37 mouse cellular contexts compared by ENCODE assay signal in the genomic region with DNA sequence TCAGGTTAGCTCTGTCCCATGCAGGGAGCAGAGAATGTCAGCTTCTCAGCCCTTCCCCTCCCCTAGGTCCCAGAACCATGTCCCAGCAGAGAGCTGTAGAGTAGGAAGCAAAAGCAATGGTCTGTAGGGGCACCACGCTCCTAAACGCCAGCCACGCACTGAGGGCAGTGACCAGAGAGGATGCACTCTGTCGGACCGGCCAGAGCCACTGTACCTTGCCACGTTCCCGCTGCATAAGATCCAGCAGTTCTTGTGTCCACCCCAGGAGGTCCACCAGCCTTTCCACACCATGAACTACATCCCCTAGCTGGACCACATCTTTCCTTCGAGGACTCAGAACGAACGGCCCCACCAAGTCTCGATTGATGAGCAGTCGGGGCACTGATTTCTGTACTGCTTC. TPM values are rescaled to one million over a fixed set of nuclear protein-coding genes. Genes with fewer than 3 reads are reported as not detected.
"Had no signal": no experiment of that assay in that cellular context is flagged by ENCODE, and none has a peak within 500 bp of the region (broad histone marks: within the 10 kb centered on the region; RNA-seq: fewer than 3 reads in every experiment).

No protein-coding gene starts in this region.

- H3K27me3 ChIP-seq: heart, embryonic 12.5 days; hindbrain, embryonic 12.5 days; intestine, embryonic 15.5 days; limb, embryonic 12.5 days had no signal

- ATAC-seq: inflammation-experienced regulatory T-cells, adult 6 months; intestine, embryonic 15.5 days; intestine, postnatal 0 days had no signal

- H3K4me3 ChIP-seq: gastrocnemius, adult 2 months; heart, embryonic 10.5 days; heart, embryonic 12.5 days; hindbrain, embryonic 10.5 days; hindbrain, embryonic 12.5 days; intestine, embryonic 15.5 days; layer of hippocampus, adult 2 months; left cerebral cortex, adult 2 months; limb, embryonic 10.5 days; limb, embryonic 12.5 days had no signal

- DNase-seq: gastrocnemius, adult 2 months; gastrocnemius, postnatal 10 days; gastrocnemius, postnatal 25 days; heart, adult 18-20 months; heart, postnatal 10 days; heart, postnatal 4 days; kidney, adult 18-20 months; kidney, adult 8-10 months; kidney, postnatal 10 days; kidney, postnatal 4 days; liver had no signal

- H3K27ac ChIP-seq: gastrocnemius, adult 2 months; heart, embryonic 10.5 days; hindbrain, embryonic 10.5 days; hindbrain, embryonic 12.5 days; hindbrain, embryonic 14.5 days; intestine, embryonic 15.5 days; layer of hippocampus, adult 2 months; left cerebral cortex, adult 2 months; limb, embryonic 10.5 days; limb, embryonic 12.5 days had no signal

- H3K9me3 ChIP-seq: heart, embryonic 10.5 days; heart, embryonic 12.5 days; hindbrain, embryonic 10.5 days; hindbrain, embryonic 12.5 days; intestine, embryonic 15.5 days; limb, embryonic 10.5 days; limb, embryonic 12.5 days had no signal

- H3K4me1 ChIP-seq: heart, embryonic 10.5 days; heart, embryonic 12.5 days; hindbrain, embryonic 10.5 days; intestine, embryonic 15.5 days; limb, embryonic 10.5 days had no signal

RNA-seq across cellular contexts. Expression of gene Gm45785, which starts 8.6 kb away (rescaled TPM):
- total RNA-seq: gastrocnemius, adult 2 months; gastrocnemius, postnatal 10 days; gastrocnemius, postnatal 25 days; gastrocnemius, postnatal 4 days; granulocyte monocyte progenitor cell, adult 5-6 weeks; heart, adult 18-20 months; heart, adult 8-10 months; heart, postnatal 10 days; heart, postnatal 25 days; layer of hippocampus, postnatal 25 days had no signal
- polyA plus RNA-seq: heart, embryonic 10.5 days; heart, embryonic 12.5 days; heart, embryonic 14.5 days; heart, embryonic 16.5 days; hindbrain, embryonic 10.5 days; hindbrain, embryonic 12.5 days; hindbrain, embryonic 14.5 days; hindbrain, embryonic 16.5 days; inflammation-experienced regulatory T-cells, adult 6 months; intestine, embryonic 15.5 days; intestine, postnatal 0 days; kidney, embryonic 14.5 days; kidney, embryonic 16.5 days; limb, embryonic 10.5 days; limb, embryonic 14.5 days had no signal

RNA-seq across cellular contexts. Expression of gene Odf3, which starts 17.2 kb away (rescaled TPM):
- total RNA-seq: gastrocnemius, adult 2 months; gastrocnemius, postnatal 10 days; gastrocnemius, postnatal 25 days; gastrocnemius, postnatal 4 days; granulocyte monocyte progenitor cell, adult 5-6 weeks; heart, adult 18-20 months; heart, adult 8-10 months; heart, postnatal 10 days; heart, postnatal 25 days; heart, postnatal 4 days; layer of hippocampus, adult 2 months; layer of hippocampus, postnatal 10 days; layer of hippocampus, postnatal 25 days; left cerebral cortex, adult 2 months; left cerebral cortex, postnatal 14 days; left cerebral cortex, postnatal 36 days had no signal
- polyA plus RNA-seq: heart, embryonic 10.5 days; heart, embryonic 12.5 days; heart, embryonic 14.5 days; heart, embryonic 16.5 days; hindbrain, embryonic 10.5 days; hindbrain, embryonic 12.5 days; hindbrain, embryonic 14.5 days; inflammation-experienced regulatory T-cells, adult 6 months; intestine, embryonic 15.5 days; intestine, postnatal 0 days; kidney, embryonic 14.5 days; limb, embryonic 10.5 days; limb, embryonic 12.5 days had no signal
